Mouse (Mus musculus) kidney, embryonic 15.5 days (tissue): ENCODE data around the gene Grm5. TPM values are rescaled to one million over a fixed set of nuclear protein-coding genes. Genes with fewer than 3 reads are reported as not detected.

Experiments used
- ATAC-seq: fragments of 200-750 bp; cut with Nextera tagmentation; replicated peaks from 2 replicates; pipeline ENCODE4 v1.8.0; 2017; ENCODE audit warnings: moderate TSS enrichment; ENCODE audit not compliant: low FRiP score
- H3K27ac ChIP-seq: fragments of 300-500 bp; sonication (generic); 2 replicates; pipeline ENCODE4 v1.5.1; 2015; ENCODE audit warnings: mild to moderate bottlenecking, inconsistent platforms
- H3K27me3 ChIP-seq: fragments of 300-500 bp; sonication (generic); 2 replicates; pipeline ENCODE4 v1.6.1; 2015; ENCODE audit warnings: inconsistent platforms
- H3K36me3 ChIP-seq: fragments of 300-500 bp; sonication (generic); 2 replicates; pipeline ENCODE4 v1.6.1; 2015; ENCODE audit warnings: inconsistent platforms
- H3K4me1 ChIP-seq: fragments of 300-500 bp; sonication (generic); 2 replicates; pipeline ENCODE4 v1.6.1; 2015; ENCODE audit warnings: inconsistent platforms
- H3K4me2 ChIP-seq: fragments of 300-500 bp; sonication (generic); 2 replicates; pipeline ENCODE4 v1.6.1; 2015; ENCODE audit warnings: moderate library complexity, mild to moderate bottlenecking, inconsistent platforms
- H3K4me3 ChIP-seq: fragments of 300-500 bp; sonication (generic); replicated peaks from 2 replicates; pipeline ENCODE4 v1.5.1; 2015; ENCODE audit warnings: mild to moderate bottlenecking, inconsistent platforms
- H3K9ac ChIP-seq: fragments of 300-500 bp; sonication (generic); 2 replicates; pipeline ENCODE4 v1.6.1; 2015; ENCODE audit warnings: mild to moderate bottlenecking, inconsistent platforms
- H3K9me3 ChIP-seq: fragments of 300-500 bp; sonication (generic); replicated peaks from 2 replicates; pipeline ENCODE4 v1.6.1; 2016; ENCODE audit warnings: inconsistent platforms
- WGBS: fragments of 180-500 bp; shearing (Covaris S2); methylation state at CpG from one replicate; pipeline ENCODE4 v1.1.7; 2015; ENCODE audit warnings: mixed read lengths; 5-methylcytosine and 5-hydroxymethylcytosine counted together
- polyA plus RNA-seq: library from polyadenylated mRNA; unstranded; fragments of >200 nt; fragmentation: Nextera tagmentation; extraction: Ambion mirVana; gene quantifications from 2 replicates; pipeline ENCODE4 v1.2.1, GENCODE M21; 2015

The Grm5 gene
- polyA plus RNA-seq, 1 experiment from 2014 or later = not detected

GRCm38 (mm10) chr7:87718631-87719030 is 134.7 kb downstream of the Grm5 start:
- no peaks in the 10 kb centered on the region for H3K4me1 ChIP-seq
- WGBS = 58% methylated on average over 1 of the region's 1 CpGs
- H3K9ac ChIP-seq = no peak overlapping the region

GRCm38 (mm10) chr7:87734511-87734910 is 150.5 kb downstream of the Grm5 start:
- Histone ChIP-seq H3K9ac (no peak overlapping the region), H3K9me3 (no peaks in the 10 kb centered on the region), H3K4me3 (no peak overlapping the region), H3K27ac (no peak overlapping the region), H3K4me1 (no peaks in the 10 kb centered on the region), H3K4me2 (no peak overlapping the region), H3K36me3 (no peaks in the 10 kb centered on the region), H3K27me3 (no peaks in the 10 kb centered on the region)
- no peak for ATAC-seq

More at GRCm38 (mm10) chr7:87718631-87719030, 134.7 kb downstream of the Grm5 start:
- Histone ChIP-seq H3K27ac (no peak overlapping the region), H3K4me3 (no peak overlapping the region), H3K36me3 (no peaks in the 10 kb centered on the region), H3K9me3 (no peaks in the 10 kb centered on the region), H3K4me2 (no peak overlapping the region), H3K27me3 (no peaks in the 10 kb centered on the region)
- no peak for ATAC-seq

GRCm38 (mm10) chr7:87761945-87762344 is 178.0 kb downstream of the Grm5 start:
- Histone ChIP-seq H3K4me2 (no peak overlapping the region), H3K9me3 (no peaks in the 10 kb centered on the region), H3K27ac (no peak overlapping the region), H3K36me3 (no peaks in the 10 kb centered on the region), H3K4me3 (no peak overlapping the region), H3K9ac (no peak overlapping the region), H3K27me3 (no peaks in the 10 kb centered on the region), H3K4me1 (no peaks in the 10 kb centered on the region)
- no peak for ATAC-seq
- WGBS = 78% methylated on average over 2 of the region's 2 CpGs

GRCm38 (mm10) chr7:87762376-87762775 is 178.4 kb downstream of the Grm5 start:
- Histone ChIP-seq H3K4me3 (no peak overlapping the region), H3K9me3 (no peaks in the 10 kb centered on the region), H3K4me1 (no peaks in the 10 kb centered on the region), H3K36me3 (no peaks in the 10 kb centered on the region), H3K27me3 (no peaks in the 10 kb centered on the region), H3K9ac (no peak overlapping the region), H3K4me2 (no peak overlapping the region), H3K27ac (no peak overlapping the region)
- 71% methylated on average over 3 of the region's 3 CpGs for WGBS
- ATAC-seq = no peak

DNA sequence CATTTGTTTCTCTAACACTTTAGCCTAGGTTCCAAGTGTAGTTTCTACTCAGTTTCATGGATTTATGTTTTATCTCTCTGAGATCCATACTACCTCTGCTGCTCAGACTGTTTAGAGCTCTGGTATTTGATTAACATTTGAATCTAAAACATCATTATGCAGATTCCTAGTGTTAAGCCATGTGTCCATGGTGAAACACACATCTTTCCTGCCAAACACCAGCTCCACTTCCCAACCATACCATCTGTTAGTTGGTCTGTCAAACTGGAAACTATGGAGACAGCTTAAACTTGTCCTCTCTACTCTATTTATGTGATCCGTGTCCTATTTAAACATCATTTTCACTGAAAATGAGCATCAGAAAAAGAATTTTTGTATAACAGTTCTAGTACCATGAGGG is 203.6 kb downstream of the Grm5 start:
- Histone ChIP-seq H3K4me3 (no peak overlapping the region), H3K4me1 (no peaks in the 10 kb centered on the region), H3K27me3 (no peaks in the 10 kb centered on the region), H3K9me3 (no peaks in the 10 kb centered on the region), H3K36me3 (no peaks in the 10 kb centered on the region), H3K4me2 (no peak overlapping the region), H3K9ac (no peak overlapping the region), H3K27ac (no peak overlapping the region)
- ATAC-seq = no peak
- 93% methylated on average over 1 of the region's 1 CpGs for WGBS

DNA sequence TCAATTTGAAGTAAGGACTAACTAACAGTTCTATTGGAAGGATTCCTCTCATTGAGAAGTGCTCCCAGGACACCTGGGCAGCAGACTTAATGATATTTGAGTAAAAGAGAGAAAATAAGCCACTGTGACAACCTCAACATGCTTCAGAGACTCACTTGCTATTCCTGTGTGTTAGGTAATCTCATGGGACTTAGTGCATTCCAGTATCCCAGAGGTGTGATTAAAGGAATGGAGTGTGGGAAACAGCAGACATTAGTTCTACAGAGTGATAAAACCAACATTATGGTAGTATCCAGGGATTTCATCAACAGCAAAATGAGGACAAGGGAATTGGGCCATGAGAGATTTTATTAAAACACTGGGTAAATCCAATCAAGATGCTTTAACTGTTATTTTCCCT is 205.0 kb downstream of the Grm5 start:
- H3K4me3 ChIP-seq = no peak overlapping the region
- no peak for ATAC-seq
- H3K36me3 ChIP-seq = no peaks in the 10 kb centered on the region
- no peaks in the 10 kb centered on the region for H3K27me3 ChIP-seq
- H3K9ac ChIP-seq = no peak overlapping the region
- H3K9me3 ChIP-seq = no peaks in the 10 kb centered on the region
- H3K4me1 ChIP-seq = no peaks in the 10 kb centered on the region
- H3K4me2 ChIP-seq = no peak overlapping the region
- no peak overlapping the region for H3K27ac ChIP-seq

- H3K4me3 ChIP-seq = no peak overlapping the region
- no peaks in the 10 kb centered on the region for H3K27me3 ChIP-seq
- no peak overlapping the region for H3K4me2 ChIP-seq
- no peak overlapping the region for H3K27ac ChIP-seq
- no peaks in the 10 kb centered on the region for H3K9me3 ChIP-seq
- no peaks in the 10 kb centered on the region for H3K4me1 ChIP-seq
- WGBS = 83% methylated on average over 4 of the region's 4 CpGs
- no peaks in the 10 kb centered on the region for H3K36me3 ChIP-seq
- ATAC-seq = no peak
- no peak overlapping the region for H3K9ac ChIP-seq
Observed at GRCm38 (mm10) chr7:87793896-87794295, 209.9 kb downstream of the Grm5 start.

GRCm38 (mm10) chr7:87824898-87825297 is 240.9 kb downstream of the Grm5 start:
- no peak for ATAC-seq
- WGBS = 60% methylated on average over 1 of the region's 1 CpGs
- Histone ChIP-seq H3K36me3 (no peaks in the 10 kb centered on the region), H3K4me1 (no peaks in the 10 kb centered on the region), H3K27me3 (no peaks in the 10 kb centered on the region), H3K4me2 (no peak overlapping the region), H3K9me3 (no peaks in the 10 kb centered on the region), H3K9ac (no peak overlapping the region), H3K27ac (no peak overlapping the region), H3K4me3 (no peak overlapping the region)

DNA sequence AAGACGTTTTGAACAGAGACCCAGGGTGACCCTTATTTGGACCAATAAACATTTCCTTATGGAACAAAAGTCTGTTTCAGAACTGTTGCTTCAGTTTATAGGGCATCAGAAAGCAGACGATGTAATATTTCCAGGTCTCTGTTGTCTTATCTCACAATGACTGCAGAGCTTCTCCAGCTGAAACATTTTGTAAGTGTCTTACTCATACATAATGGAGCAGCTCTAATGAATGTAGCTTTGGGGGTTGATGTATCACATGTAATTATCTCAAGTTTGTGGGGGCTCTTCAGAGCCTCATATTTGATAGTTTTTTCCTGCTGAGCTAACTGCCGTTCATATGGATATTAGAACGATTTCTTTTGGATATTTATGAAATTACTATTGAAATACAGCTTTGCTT is 250.7 kb downstream of the Grm5 start:
- H3K9me3 ChIP-seq = no peaks in the 10 kb centered on the region
- H3K36me3 ChIP-seq = no peaks in the 10 kb centered on the region
- no peak overlapping the region for H3K9ac ChIP-seq
- H3K4me1 ChIP-seq = no peaks in the 10 kb centered on the region
- no peaks in the 10 kb centered on the region for H3K27me3 ChIP-seq
- WGBS = 75% methylated on average over 4 of the region's 4 CpGs
- ATAC-seq = no peak
- no peak overlapping the region for H3K4me2 ChIP-seq
- no peak overlapping the region for H3K27ac ChIP-seq
- no peak overlapping the region for H3K4me3 ChIP-seq

- no peak overlapping the region for H3K4me2 ChIP-seq
- no peaks in the 10 kb centered on the region for H3K9me3 ChIP-seq
- 85% methylated on average over 1 of the region's 1 CpGs for WGBS
- H3K27me3 ChIP-seq = no peaks in the 10 kb centered on the region
- no peaks in the 10 kb centered on the region for H3K4me1 ChIP-seq
- no peak for ATAC-seq
- no peak overlapping the region for H3K27ac ChIP-seq
- H3K9ac ChIP-seq = no peak overlapping the region
- H3K36me3 ChIP-seq = no peaks in the 10 kb centered on the region
- no peak overlapping the region for H3K4me3 ChIP-seq
Observed at GRCm38 (mm10) chr7:87838579-87838978, 254.6 kb downstream of the Grm5 start.

DNA sequence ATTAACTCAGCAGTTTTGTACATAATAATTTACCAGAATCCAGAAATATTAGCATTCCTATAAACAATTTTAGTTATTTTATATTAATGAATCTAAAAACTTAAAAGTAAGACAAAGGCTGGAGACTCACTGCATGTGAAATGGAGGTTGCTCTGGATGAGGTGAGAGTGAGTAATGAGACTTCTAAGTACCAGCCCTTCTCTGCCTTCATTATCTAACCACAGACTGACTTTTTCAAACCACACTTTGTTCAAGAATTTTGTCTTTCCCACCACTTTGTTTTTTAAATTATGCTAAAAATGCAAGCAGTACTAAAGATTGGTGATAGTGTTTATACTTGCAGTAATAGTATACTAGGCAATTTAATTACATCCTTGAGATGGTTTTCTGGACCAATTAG is 259.5 kb downstream of the Grm5 start:
- Histone ChIP-seq H3K4me2 (no peak overlapping the region), H3K9ac (no peak overlapping the region), H3K4me3 (no peak overlapping the region), H3K4me1 (no peaks in the 10 kb centered on the region), H3K9me3 (no peaks in the 10 kb centered on the region), H3K27me3 (no peaks in the 10 kb centered on the region), H3K27ac (no peak overlapping the region), H3K36me3 (no peaks in the 10 kb centered on the region)
- no peak for ATAC-seq

GRCm38 (mm10) chr7:87846082-87846481 is 262.1 kb downstream of the Grm5 start:
- Histone ChIP-seq H3K4me3 (no peak overlapping the region), H3K4me2 (no peak overlapping the region), H3K9me3 (no peaks in the 10 kb centered on the region), H3K27me3 (no peaks in the 10 kb centered on the region), H3K4me1 (no peaks in the 10 kb centered on the region), H3K9ac (no peak overlapping the region), H3K27ac (no peak overlapping the region), H3K36me3 (no peaks in the 10 kb centered on the region)
- ATAC-seq = no peak

GRCm38 (mm10) chr7:87925956-87926355 is 342.0 kb downstream of the Grm5 start:
- Histone ChIP-seq H3K27me3 (no peaks in the 10 kb centered on the region), H3K9ac (no peak overlapping the region), H3K4me2 (no peak overlapping the region), H3K9me3 (no peaks in the 10 kb centered on the region), H3K4me3 (no peak overlapping the region), H3K4me1 (no peaks in the 10 kb centered on the region), H3K27ac (no peak overlapping the region), H3K36me3 (no peaks in the 10 kb centered on the region)
- no peak for ATAC-seq
- 70% methylated on average over 5 of the region's 5 CpGs for WGBS
